Mouse (Mus musculus) megakaryocyte, adult 5-6 weeks (primary cell): ENCODE results near the gene Scyl1. TPM values are rescaled to one million over a fixed set of nuclear protein-coding genes. Genes with fewer than 3 reads are reported as not detected.
"Not testable (repeated sequence)": the region's sequence is repeated elsewhere in the genome, so short reads cannot be mapped to it uniquely, and the experiment has no call there.

ENCODE experiments used
- ATAC-seq: 2 replicates; pipeline ENCODE4 v1.8.0; 2016; ENCODE audit warnings: mild to moderate bottlenecking, inconsistent platforms; ENCODE audit not compliant: poor library complexity, severe bottlenecking
- total RNA-seq, 2 experiments: library from RNA; stranded (forward) in 1 of 2; stranded (reverse) in 1 of 2; fragments of 153-499, 151-499 nt in 1 of 2; fragments of 221-1000, 200-1000 nt in 1 of 2; gene quantifications; 2 replicates each; pipeline versions ENCODE4 v1.2.3 to v1.2.4; 2015 to 2017

Scyl1 gene
- total RNA-seq, 2 experiments from 2014 or later = 21.8 to 30.9 TPM

- peak; percentile 64 for ATAC-seq
Observed at GRCm38 (mm10) chr19:5803041-5803880, 32.0 kb upstream of the Scyl1 start.

- no peak for ATAC-seq
Observed at GRCm38 (mm10) chr19:5802787-5803040, 31.5 kb upstream of the Scyl1 start.

GRCm38 (mm10) chr19:5802011-5802786, 31.0 kb upstream of the Scyl1 start:
- peak; percentile 56 for ATAC-seq

GRCm38 (mm10) chr19:5801432-5801964, 30.3 kb upstream of the Scyl1 start:
- ATAC-seq = no peak

GRCm38 (mm10) chr19:5800632-5801431, 29.6 kb upstream of the Scyl1 start:
- no peak for ATAC-seq

- ATAC-seq = no peak
Observed at GRCm38 (mm10) chr19:5800350-5800631, 29.1 kb upstream of the Scyl1 start.

- ATAC-seq = no peak
Observed at GRCm38 (mm10) chr19:5799566-5800349, 28.5 kb upstream of the Scyl1 start.

- no peak for ATAC-seq
Observed at GRCm38 (mm10) chr19:5798700-5799479, 27.7 kb upstream of the Scyl1 start.

- ATAC-seq = no peak
Observed at GRCm38 (mm10) chr19:5797381-5798111, 26.3 kb upstream of the Scyl1 start.

GRCm38 (mm10) chr19:5796573-5797111, 25.4 kb upstream of the Scyl1 start:
- ATAC-seq = no peak

- no peak for ATAC-seq
Observed at GRCm38 (mm10) chr19:5795668-5796572, 24.7 kb upstream of the Scyl1 start.

- peak; percentile 26 for ATAC-seq
Observed at GRCm38 (mm10) chr19:5794771-5795576, 23.8 kb upstream of the Scyl1 start.

- not testable (repeated sequence) for ATAC-seq
Observed at GRCm38 (mm10) chr19:5793917-5794770, 22.9 kb upstream of the Scyl1 start.

GRCm38 (mm10) chr19:5793116-5793515, 21.9 kb upstream of the Scyl1 start:
- peak; percentile 59 for ATAC-seq

GRCm38 (mm10) chr19:5791329-5791728, 20.1 kb upstream of the Scyl1 start:
- ATAC-seq = no peak

GRCm38 (mm10) chr19:5789066-5789465, 17.8 kb upstream of the Scyl1 start:
- no peak for ATAC-seq
